14 mouse cellular contexts compared by ENCODE assay signal in genomic region chr5:125073335-125073734, GRCm38 (mm10).
"Had no signal": no experiment of that assay in that cellular context is flagged by ENCODE, and none has a peak within 500 bp of the region (broad histone marks: within the 10 kb centered on the region; RNA-seq: fewer than 3 reads in every experiment).

No protein-coding gene starts in this region.

- H3K27me3 ChIP-seq: intestine, embryonic 15.5 days; liver, embryonic 13.5 days; midbrain, embryonic 15.5 days; neural tube, embryonic 12.5 days had no signal

- H3K4me3 ChIP-seq: intestine, embryonic 15.5 days; left cerebral cortex, adult 2 months; liver, embryonic 13.5 days; midbrain, embryonic 15.5 days; neural tube, embryonic 12.5 days had no signal

- H3K27ac ChIP-seq: intestine, embryonic 15.5 days; left cerebral cortex, adult 2 months; liver, embryonic 13.5 days; midbrain, embryonic 15.5 days; neural tube, embryonic 12.5 days had no signal

- H3K4me2 ChIP-seq: intestine, embryonic 15.5 days; liver, embryonic 13.5 days; midbrain, embryonic 15.5 days; neural tube, embryonic 12.5 days had no signal

- H3K9me3 ChIP-seq: intestine, embryonic 15.5 days; liver, embryonic 13.5 days; midbrain, embryonic 15.5 days; neural tube, embryonic 12.5 days had no signal

- H3K9ac ChIP-seq: intestine, embryonic 15.5 days; liver, embryonic 13.5 days; liver, postnatal 0 days; midbrain, embryonic 15.5 days; neural tube, embryonic 12.5 days had no signal

- ATAC-seq: intestine, embryonic 15.5 days; liver, postnatal 0 days; midbrain, embryonic 15.5 days had no signal

- DNase-seq: kidney, adult 18-20 months; kidney, postnatal 10 days; kidney, postnatal 4 days; liver; liver, embryonic 13.5 days; liver, postnatal 0 days; lung, postnatal 36 days; right cerebral cortex, postnatal 14 days; thymus, adult 2 months; thymus, postnatal 36 days had no signal
